Mouse (Mus musculus): Measurements from ENCODE around the gene Enho.

DNA sequence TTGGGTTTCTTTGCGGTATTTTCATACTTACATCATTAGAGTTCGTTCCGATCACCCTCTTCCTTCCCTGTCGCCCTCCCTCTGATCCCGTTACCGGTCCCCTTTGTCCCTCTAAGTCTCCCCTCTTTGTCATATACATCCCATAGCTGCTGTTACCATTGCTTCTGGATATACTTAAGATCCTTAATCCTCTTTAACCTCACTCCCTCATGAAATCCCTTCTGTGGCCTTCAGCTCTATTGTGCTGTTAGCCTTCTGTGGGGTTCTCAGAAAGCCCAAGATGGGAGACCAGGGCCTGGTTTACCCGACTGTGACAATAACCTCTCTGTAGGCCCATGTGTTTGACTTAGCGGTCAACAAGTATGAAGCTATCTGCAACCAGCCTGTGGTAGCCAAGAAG is 5.5 kb downstream of the Enho start:
- TF ChIP-seq CTCF (IDR thresholded peaks at IDR 0.05; ENCODE audit: low read depth) (no peak), EP300 (IDR thresholded peaks at IDR 0.05; ENCODE audit: low read depth) (no peak)
